Mouse (Mus musculus) frontal cortex, postnatal 25 days (tissue): Measurements from ENCODE around the gene Ankrd9.
A peak's percentile ranks its signal among the peaks of the same experiment; 100 is the strongest.

Experiments used
- DNase-seq, 2 experiments: peaks; one replicate each; pipeline ENCODE4 v3.0.0; 2022; ENCODE audit warnings: low spot score in 2 of 2

Gene Ankrd9

GRCm38 (mm10) chr12:110978607-110979406, at the start of gene Ankrd9:
Gene Ankrd9 (minus strand): TSS chr12:110979040.
- DNase-seq = peak; percentile 79 to 88

- DNase-seq = no peak
Observed at GRCm38 (mm10) chr12:111021577-111021976, 42.7 kb upstream of the Ankrd9 start.

GRCm38 (mm10) chr12:111021138-111021537, 42.3 kb upstream of the Ankrd9 start:
- no peak for DNase-seq

- DNase-seq = no peak
Observed at GRCm38 (mm10) chr12:111019086-111019485, 40.2 kb upstream of the Ankrd9 start.

- no peak for DNase-seq
Observed at GRCm38 (mm10) chr12:111018068-111018467, 39.2 kb upstream of the Ankrd9 start.

- no peak for DNase-seq
Observed at GRCm38 (mm10) chr12:111016807-111017206, 38.0 kb upstream of the Ankrd9 start.

- no peak for DNase-seq
Observed at GRCm38 (mm10) chr12:111009615-111010257, 30.9 kb upstream of the Ankrd9 start.

GRCm38 (mm10) chr12:111008500-111009490, 30.0 kb upstream of the Ankrd9 start:
- no peak for DNase-seq

GRCm38 (mm10) chr12:111007134-111008103, 28.6 kb upstream of the Ankrd9 start:
- DNase-seq = no peak

GRCm38 (mm10) chr12:111006339-111006738, 27.5 kb upstream of the Ankrd9 start:
- no peak for DNase-seq

- DNase-seq = no peak
Observed at GRCm38 (mm10) chr12:111005803-111006202, 27.0 kb upstream of the Ankrd9 start.

- DNase-seq = no peak
Observed at GRCm38 (mm10) chr12:111004142-111004541, 25.3 kb upstream of the Ankrd9 start.

GRCm38 (mm10) chr12:111000956-111001355, 22.1 kb upstream of the Ankrd9 start:
- DNase-seq = no peak

GRCm38 (mm10) chr12:110999820-111000219, 21.0 kb upstream of the Ankrd9 start:
- no peak for DNase-seq

- DNase-seq = no peak
Observed at GRCm38 (mm10) chr12:110998092-110998491, 19.3 kb upstream of the Ankrd9 start.

- DNase-seq = no peak
Observed at GRCm38 (mm10) chr12:110994666-110995065, 15.8 kb upstream of the Ankrd9 start.

- no peak for DNase-seq
Observed at GRCm38 (mm10) chr12:110993226-110993625, 14.4 kb upstream of the Ankrd9 start.

GRCm38 (mm10) chr12:110992771-110993170, 13.9 kb upstream of the Ankrd9 start:
- DNase-seq = no peak

GRCm38 (mm10) chr12:110992128-110992553, 13.3 kb upstream of the Ankrd9 start:
- DNase-seq = peak; percentile 89 to 91

- DNase-seq = no peak
Observed at GRCm38 (mm10) chr12:110991361-110992127, 12.7 kb upstream of the Ankrd9 start.
